Mouse (Mus musculus) lung, postnatal 4 days (tissue): ENCODE measurements around the gene Cebpe.
A peak's percentile ranks its signal among the peaks of the same experiment; 100 is the strongest.

ENCODE experiments used
- DNase-seq, 2 experiments: peaks; one replicate each; pipeline ENCODE4 v3.0.0; 2021

Cebpe gene

GRCm38 (mm10) chr14:54712074-54712473 is at the start of gene Cebpe:
Gene Cebpe, minus strand, starts transcription at chr14:54712174.
- no peak for DNase-seq

GRCm38 (mm10) chr14:54756382-54756781 is 44.4 kb upstream of the Cebpe start:
- DNase-seq, result peak; percentile 34 to 41

DNA sequence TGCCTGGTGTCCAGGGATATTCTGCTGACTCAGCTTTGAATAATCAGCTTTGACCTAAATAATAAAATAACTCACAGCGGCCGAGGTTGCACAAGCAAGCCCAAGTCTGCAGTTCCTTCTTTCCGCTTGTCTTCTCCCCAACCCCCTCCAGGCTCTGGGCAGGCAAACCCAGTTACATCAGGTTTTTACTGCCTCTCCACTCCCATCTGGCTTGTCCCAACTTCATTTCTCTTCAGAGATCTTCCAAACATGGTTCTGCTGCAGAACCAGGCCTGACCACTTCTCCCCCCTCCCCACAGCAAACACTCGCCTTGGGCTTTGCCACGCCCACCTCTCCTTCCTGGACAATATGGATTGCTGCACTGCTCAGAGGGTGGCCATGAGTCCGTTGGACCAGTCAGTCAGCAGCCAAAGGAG is 42.6 kb upstream of the Cebpe start:
- DNase-seq, result peak; percentile 70 to 84

DNA sequence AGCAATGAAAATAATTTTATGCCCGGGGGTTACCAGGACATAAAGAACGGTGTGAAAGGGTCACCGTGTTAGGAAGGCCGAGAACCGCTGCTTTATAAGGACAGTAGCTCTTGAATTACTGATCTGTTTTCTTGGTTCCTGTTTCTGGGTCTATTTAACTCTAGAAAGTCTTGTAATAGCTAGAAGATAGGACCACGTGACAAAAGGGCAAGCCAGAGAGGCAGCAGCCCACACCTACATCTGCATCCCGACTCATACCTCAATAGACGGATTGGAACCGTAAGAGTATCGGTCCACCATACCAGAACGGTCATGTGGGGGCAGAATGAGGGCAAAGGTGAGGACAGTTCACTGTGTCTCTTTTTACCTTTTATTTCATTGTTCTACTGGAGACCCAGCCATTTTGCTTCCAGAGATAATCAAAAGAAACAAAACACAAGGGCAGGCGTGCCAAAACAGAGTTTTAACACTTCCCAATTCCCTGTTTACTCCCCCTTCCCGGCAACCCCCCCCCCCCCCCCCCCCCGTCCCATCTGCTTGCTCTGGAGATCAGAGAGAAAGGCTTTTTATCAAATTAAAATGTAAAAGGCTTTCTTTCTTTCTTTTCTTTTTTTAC is 42.1 kb upstream of the Cebpe start:
- no peak for DNase-seq

GRCm38 (mm10) chr14:54752938-54753337 is 41.0 kb upstream of the Cebpe start:
- no peak for DNase-seq

DNA sequence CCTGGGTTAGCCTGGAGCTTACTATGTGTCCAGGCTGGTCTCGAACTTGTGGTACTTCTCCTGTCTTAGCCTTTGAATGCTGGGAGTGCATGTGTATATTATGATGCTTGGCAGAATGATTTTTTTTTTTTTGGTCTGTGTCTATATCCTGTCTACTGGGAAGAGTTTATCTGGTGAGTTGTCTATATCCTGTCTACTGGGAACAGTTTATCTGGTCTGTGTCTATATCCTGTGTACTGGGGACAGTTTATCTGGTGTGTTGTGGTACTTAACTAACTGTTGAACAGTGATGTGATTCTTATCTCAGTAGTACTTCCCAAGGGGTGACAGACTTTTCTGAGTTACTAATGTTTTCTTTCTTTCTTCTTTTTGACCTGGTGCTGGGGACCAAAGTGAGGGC is 39.8 kb upstream of the Cebpe start:
- DNase-seq, result no peak

DNA sequence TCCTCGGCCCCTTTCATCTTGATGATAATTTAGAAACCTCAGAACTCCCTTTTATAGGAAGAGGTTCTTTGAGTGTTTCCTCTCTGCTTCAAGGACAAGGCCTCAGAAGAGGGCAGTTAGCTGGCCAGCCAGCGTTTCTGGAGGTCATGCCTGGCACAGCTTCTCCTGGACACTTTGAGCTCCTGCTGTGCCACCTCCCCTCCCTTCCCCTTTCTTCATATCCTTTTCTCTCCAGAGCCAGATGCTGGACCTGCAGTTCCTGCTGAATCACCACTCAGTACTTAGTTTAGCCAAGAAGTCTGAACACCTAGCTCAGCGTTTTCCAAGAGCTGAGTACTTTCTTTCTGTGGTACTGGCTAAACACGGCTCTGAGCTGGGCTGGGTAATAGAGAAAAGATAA is 37.3 kb upstream of the Cebpe start:
- DNase-seq, result no peak

- DNase-seq, result no peak
Measured at GRCm38 (mm10) chr14:54747942-54748917, 36.3 kb upstream of the Cebpe start.

GRCm38 (mm10) chr14:54746038-54746437 is 34.1 kb upstream of the Cebpe start:
- DNase-seq, result no peak

DNA sequence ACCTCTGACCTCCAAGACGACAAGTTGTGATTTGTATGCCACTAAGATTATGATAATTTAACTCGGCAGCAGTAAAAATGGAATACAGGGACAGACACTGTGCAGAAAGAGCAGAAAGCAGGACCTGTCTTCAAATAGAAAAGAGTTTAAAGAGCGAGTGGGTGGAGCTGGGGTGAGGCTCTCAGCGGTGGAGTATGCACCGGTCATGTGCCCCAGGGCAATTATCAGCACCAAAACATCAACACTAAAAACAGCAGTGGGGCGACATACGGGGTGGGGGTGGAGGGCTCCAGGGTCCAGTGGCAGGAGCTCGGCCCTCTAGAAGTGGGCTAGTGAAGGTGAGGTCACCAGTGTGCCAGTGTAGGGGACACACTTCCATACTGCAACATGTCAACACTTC is 32.5 kb upstream of the Cebpe start:
- no peak for DNase-seq

DNA sequence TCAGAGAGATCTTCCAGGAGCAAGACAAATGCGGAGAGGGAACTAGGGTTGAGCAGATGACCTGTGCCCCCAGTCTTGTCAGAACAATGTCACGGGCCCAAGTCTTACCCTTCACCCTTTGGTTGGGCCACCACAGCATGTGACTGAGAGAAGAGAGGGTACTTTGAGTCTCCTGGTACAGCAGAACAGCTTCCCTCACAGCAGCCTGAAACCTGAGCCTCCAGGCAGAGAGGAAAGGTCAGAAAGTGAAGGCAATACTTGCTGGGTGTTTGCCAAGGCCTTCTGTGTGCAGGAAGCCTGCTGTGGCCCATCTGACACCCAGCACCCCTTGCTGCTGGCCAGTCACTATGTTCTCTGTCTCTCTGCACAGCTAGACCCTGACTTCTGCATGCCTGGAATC is 30.4 kb upstream of the Cebpe start:
- DNase-seq, result no peak

- DNase-seq, result no peak
Measured at GRCm38 (mm10) chr14:54741721-54742120, 29.7 kb upstream of the Cebpe start.

DNA sequence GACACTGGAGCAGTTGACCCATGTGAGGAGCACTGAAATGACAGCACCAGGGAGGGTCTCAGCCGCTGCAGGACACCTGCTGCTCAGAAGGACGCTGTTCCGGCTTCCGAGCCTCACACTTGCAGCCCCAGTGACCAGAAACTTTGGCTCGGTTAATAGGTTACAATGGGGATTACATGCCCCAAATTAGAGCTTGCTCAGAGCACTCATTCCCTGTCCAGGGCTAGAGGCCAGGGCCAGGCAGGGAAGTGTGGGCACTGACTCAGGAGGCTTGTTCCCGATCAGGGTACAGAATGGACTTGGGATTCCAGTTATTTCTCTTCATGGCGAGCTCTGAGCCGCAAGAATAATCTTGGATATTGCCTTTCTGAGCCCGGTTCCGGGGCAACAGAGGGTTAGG is 25.7 kb upstream of the Cebpe start:
- DNase-seq, result no peak

DNA sequence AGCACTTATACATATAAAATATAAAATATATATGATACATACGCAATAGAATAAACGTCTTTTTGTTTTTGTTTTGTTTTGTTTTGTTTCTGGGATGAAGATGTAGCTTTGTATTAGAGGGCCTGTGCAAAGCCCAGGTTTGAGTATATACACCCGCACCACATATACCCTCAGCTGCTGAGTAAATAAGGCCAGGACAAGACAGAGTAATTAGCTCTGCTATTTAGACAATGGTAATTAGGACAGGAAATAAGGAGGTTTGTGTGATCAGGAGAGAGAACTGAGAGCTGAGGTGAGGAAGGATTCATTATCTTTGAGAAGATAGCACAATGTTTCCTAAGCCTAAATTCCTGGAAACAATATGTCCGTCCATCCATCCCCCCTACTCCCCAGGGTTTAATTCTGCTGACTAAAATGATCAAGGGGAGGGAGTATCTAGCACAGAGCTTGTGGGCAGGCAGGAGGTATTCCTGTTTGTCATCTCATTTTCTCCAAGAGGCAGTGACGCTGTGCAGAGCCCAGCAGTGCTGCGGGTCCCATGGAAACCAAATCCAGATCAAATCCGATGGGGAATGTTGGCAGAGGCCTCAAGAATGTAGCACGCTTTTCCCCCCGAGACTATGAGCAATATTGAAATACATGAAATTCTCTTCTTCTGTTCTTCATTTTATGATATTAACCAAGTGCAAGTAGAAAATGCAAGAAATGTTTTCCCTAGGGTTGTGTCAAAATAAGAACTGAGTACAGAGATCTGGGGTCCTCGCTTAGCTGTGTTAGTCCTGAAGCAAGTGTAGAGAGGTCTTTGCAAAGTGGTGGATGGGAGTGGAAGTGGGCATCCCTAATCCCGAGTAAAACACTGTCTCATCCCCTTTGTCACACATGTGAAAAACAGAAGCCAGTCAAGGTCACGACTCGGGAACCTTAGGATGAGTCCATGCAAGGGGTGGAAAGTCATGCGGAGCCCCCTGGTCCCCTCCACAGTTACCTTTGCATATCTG is 24.9 kb upstream of the Cebpe start:
- DNase-seq, result no peak

DNA sequence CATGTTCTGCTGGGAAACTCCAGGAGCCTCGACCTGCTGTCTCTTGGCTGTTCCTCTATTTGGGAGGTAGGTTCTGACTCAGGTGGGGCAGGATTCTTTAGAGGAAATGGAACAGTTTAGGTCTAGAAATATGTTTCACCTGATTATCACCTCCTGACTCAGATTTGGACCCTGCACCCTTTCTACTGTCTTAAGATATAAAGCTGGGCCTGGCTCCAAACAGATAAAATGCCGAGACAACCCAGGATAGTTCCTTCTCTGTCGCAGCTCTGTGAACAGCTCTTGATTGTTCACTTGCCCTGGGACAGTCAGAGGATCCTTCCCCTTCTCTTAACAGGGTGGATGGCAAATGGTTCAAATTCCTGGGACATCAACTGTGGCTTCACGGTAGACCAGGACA is 23.2 kb upstream of the Cebpe start:
- DNase-seq, result no peak

DNA sequence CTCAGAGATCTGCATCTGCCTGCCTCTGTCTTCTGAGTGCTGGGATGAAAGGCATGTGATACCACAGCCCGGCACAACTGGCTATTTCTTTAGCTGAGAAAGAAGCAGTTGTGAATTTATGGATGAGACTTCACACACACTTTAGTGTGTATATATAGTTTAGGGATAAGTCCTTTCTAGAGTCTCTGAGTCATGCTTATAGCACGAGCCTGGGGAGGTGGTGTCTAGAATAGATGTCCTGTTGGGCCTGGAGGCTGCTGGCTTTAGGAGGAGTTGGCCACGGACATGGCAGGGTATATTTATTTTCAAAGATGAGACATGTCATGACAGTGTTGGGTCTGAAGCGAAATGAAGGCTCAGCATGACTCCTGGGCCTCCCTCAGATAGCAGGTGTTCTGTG is 22.0 kb upstream of the Cebpe start:
- DNase-seq, result no peak

- no peak for DNase-seq
Measured at GRCm38 (mm10) chr14:54732206-54732605, 20.2 kb upstream of the Cebpe start.

DNA sequence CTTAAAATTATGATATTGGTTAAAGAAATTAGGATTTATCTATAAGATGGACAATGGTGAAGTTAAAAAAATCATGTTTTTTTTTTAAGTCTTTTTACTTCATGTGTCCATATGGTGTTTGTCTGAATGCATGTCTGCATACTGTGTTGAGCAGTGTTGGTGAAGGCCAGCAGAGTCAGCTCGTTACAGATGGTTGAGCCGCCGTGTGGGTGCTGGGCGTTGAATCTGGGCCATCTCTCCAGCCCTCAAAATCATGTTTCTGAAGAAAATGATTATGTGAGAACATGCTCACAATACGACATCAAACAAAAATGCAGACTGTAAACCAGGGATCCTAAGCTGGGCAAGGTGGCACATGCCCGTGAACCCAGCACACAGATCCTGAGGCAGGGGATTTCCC is 18.3 kb upstream of the Cebpe start:
- peak in 1 of 2 experiments; percentile 65 for DNase-seq

GRCm38 (mm10) chr14:54728823-54729653 is 17.1 kb upstream of the Cebpe start:
- no peak for DNase-seq

DNA sequence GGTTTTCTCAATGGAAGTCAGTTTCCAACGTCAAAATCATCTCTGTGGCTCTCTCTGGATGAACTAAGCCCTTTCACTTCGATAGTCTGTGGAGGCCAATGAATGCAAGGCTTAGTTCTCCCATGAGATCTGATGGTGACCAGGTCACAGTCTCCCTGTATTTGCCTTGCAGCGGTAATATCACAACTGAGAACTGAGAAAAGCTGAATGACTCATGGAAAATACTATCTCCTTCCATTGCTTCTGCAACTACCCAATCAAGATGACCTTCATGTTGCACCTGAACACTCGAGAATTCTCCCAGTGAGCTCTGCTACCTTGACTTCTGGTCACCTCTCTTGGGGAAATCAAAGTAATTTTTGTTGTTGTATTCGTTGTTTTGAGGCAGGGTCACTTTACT is 15.6 kb upstream of the Cebpe start:
- no peak for DNase-seq

- DNase-seq, result no peak
Measured at GRCm38 (mm10) chr14:54724049-54724448, 12.1 kb upstream of the Cebpe start.

DNA sequence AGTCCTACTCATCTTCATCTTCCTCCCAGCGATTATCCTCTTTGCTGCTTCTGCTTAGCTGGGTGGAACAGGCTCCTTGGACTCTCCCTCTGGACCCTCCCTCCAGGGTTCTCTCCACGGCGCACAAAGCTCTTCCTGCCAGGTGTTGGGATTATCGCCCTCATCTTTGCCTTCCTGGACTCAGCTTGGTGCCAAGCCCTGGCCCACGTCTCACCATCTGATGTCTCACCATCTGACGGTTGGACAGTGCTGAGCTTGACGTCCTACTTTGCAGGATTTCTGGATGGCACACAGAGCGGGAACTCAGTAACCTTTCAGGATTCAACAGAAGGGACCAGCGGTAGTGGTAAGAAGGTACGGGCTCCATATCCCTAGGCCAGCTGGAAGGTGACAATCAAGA is 9.7 kb upstream of the Cebpe start:
- DNase-seq, result no peak
